Mouse (Mus musculus): ENCODE measurements around the gene Gabpb2. TPM values are rescaled to one million over a fixed set of nuclear protein-coding genes. Genes with fewer than 3 reads are reported as not detected.

The Gabpb2 gene
- total RNA-seq, 2 experiments from 2014 or later, result 12.7 to 13.2 TPM

DNA sequence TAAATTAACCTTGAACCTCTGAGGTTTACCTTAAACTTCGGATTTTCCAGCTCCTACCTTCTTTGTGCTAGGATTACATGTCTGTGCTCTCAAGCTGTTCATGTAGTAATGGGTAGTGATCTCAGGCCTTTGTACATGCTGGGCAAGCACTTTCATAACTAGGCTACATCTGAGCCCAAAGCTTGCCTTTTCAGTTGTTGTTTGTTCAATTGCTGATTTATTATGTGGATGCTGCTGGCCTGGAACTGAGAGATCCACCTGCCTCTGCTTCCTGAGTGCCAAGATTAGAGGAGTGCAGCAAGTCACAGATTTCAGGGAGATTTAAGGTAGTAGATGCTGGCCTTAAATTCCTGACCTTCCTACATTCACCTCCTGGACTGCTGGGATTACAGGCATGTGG lies 18.6 kb downstream of the Gabpb2 start:
- DNase-seq (ENCODE audit: low spot score in 2 of 2), result no peak

DNA sequence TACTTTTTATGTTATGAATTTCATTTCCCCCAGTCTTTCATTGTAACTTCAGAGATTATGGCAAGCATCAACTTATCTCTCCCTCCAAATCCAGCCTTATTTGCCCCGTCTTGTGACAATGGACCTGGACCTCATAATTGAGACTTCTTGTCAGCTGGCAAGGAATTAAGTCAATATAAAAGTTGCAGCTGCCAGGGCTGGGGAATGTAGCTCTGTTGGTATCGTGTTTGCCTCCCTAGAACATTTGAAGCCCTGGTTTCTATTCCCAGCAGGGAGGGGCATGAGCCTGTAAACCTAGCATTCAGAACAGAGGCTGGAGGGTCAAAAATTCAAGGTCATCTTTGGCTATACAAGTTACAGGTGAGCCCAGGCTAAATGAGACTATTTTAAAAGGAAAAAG lies 21.9 kb downstream of the Gabpb2 start:
- DNase-seq (ENCODE audit: low spot score in 2 of 2), result no peak

DNA sequence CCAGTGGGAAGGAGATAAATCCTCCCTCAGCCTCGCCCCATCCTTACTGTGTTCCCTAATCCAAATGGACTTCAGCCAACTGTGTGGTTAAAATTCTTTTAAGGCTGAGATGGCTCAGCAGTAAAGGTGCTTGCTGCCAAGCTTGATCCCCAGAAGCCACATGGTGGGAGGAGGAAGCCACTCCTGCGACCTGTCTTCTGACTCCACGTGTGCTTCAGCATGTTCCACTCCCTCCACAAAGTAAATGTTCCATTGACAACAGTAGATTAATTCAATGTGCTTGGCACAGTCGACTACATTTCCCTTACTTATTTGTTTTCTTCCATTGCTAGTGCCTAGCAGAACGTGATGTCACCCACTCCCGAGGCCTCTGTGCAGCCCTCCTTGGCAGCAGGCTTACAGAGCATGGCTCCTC lies 23.0 kb downstream of the Gabpb2 start:
- DNase-seq (ENCODE audit: low spot score in 2 of 2), result no peak

DNA sequence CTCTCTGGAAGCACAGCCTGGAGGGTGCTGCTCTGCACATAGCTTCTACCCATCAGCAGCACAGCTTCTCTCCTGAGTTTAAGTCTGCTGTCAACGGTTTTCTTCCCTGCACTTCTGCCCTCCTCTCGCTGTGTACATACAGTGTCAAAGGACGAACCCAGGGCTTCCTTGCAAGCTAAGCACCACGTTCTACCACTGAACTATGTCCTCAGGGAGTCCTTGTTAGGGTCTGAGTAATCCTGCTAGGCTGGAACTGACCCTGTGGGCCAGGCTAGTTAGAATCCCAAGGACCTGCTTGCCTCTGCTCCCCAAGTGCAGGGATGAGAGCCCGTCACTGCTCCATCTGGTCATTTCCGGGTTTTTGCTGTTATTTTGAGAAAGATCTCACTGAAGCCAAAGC lies 30.8 kb downstream of the Gabpb2 start:
- DNase-seq (ENCODE audit: low spot score in 2 of 2), result no peak

DNA sequence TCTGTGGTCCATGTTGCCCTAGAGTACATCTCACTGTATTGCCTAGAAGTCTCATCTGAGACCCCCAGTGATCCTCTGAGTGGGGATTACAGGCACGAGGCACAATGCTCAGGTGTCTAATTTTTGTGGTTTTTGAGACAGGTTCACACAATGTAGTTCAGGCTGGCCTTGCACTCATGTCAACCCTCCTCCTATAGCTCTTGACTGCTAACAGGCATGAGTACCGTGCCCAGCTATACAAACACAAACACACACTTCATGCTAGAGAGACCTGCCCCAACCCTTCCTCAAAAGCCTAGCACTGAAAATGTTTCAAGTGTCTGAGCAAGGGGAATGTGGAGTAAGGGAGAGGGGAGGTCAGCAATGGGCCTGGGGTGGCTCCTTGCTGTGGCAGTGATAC lies 31.6 kb downstream of the Gabpb2 start:
- no peak for DNase-seq (ENCODE audit: low spot score in 2 of 2)

DNA sequence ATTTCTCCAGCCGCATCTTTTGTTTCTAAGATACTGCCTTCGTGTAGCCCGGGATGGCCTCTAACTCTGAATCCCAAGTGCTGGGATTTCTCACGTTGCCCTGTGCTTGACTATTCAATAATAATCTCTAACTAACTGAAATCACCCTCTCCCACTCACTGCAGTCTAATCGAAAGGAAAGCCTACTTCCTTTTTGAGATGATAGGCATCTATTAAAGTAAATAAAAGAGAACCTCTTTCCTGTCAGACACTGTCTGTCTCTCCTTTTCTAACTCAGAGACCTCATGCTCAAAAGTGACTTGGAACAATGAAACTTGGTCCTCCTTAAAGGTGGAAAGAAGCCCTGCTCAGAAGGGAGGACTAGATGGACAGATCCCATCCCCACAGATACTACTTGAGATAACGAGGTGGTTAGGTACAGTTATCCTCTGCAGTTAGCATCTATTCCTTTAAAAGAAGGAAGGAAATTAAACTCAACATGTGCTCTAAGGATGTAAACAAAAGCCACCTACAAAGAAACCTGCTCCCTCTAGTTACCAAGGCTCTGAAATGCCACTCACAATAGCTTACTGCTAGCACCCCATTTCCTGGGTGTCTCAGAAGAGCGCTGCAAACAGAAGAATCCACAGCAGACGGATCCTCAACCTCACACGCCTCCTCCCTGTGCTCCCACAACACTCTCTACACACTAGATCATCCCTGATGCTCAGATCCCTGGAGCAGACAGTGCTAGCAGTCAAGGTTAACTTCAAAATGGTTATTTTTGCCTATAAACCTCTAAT lies 32.7 kb downstream of the Gabpb2 start:
- DNase-seq (ENCODE audit: low spot score in 2 of 2), result no peak

DNA sequence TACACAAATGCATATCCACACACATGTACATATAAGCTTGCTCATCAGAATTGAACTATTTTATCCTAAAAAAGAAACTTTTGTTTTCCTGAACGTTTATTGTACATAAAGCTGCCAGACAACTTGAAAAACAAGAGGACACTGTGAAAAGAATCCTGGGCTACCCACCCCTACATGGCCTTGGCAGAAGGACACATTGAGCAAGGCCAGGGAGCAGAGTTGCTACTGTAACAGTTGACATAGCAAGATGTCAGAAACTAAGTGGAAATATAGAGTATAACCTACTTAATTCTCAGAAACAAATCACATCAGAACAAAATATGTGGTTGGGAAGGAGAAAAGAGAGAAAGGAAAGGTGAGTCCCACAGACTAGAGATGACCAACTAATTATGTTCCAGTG lies 35.9 kb downstream of the Gabpb2 start:
- no peak for DNase-seq (ENCODE audit: low spot score in 2 of 2)

DNA sequence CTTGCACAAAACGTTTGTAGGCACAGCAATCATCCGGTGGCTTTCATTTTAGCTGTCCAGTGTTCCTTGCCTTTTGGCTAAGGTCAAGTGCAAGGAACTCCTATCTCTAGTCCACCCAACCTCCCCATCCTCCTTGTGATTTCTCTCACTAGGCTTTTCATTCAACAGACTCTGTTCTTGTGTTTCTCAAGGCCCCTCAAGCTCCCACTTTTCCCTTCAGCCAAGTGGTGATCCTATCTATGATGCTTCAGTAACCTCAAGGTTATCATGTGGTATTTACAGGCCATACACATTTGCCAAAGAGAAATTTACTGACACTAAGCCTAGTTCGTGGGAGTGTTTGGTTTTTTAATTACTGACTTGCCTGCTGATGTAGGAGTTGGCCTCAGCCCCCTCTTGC lies 37.8 kb downstream of the Gabpb2 start:
- DNase-seq (ENCODE audit: low spot score in 2 of 2), result no peak

DNA sequence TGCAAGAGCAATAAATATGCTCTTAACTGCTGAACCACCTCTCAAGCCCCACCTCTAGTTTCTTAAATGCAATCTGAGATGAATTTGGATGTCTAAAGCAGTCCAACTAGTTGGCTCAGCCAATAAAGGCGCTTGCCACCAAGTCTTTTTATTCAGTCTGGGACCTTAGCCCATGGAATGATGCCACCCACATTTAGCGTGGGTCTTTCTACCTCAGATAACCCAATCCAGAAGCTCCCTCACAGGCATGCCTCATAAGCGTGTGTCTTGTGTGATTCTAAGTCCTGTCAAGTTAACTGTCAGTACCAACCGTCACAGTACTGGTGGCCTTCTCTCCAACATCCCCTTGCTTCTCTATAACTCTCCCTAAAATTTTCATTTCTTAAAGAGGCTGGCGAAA lies 38.8 kb downstream of the Gabpb2 start:
- no peak for DNase-seq (ENCODE audit: low spot score in 2 of 2)

DNA sequence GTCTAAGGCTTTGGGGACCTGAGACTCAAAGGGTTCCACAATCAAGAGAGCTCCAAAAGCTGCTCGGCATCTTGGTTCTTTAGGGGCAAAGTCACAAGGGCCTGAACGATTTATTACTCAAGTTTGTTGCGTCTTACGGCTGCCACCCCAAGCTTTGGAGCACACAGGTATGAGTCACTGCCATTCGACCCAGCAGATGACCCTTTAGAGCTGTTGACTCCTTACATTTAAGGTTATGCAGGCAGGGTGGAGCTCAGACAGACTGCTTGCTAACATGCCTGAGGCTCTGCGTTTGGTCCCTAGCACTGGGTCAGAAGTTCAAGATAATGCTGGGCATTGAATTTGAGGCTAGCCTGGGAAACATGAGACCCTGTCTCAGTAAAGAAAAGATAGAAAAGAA lies 40.1 kb downstream of the Gabpb2 start:
- no peak for DNase-seq (ENCODE audit: low spot score in 2 of 2)

DNA sequence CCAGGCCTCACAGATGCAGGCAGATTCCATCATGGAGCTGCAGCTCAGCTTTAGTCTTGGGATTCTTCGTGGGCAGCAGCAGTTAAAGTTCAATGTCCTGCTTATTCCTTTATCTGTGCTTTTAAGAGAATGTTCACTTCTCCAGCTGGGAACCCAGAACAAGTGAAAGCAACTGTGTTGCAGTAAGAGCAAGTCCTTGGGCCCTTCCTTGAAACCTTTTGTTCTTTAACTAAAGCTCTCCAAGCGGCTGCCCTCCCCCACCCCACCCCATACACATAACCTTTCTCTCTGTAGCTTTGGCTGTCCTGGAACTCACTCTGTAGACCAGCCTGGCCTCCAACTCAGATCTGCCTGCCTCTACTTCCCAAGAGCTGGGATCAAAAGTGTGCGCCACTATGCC lies 41.2 kb downstream of the Gabpb2 start:
- no peak for DNase-seq (ENCODE audit: low spot score in 2 of 2)

DNA sequence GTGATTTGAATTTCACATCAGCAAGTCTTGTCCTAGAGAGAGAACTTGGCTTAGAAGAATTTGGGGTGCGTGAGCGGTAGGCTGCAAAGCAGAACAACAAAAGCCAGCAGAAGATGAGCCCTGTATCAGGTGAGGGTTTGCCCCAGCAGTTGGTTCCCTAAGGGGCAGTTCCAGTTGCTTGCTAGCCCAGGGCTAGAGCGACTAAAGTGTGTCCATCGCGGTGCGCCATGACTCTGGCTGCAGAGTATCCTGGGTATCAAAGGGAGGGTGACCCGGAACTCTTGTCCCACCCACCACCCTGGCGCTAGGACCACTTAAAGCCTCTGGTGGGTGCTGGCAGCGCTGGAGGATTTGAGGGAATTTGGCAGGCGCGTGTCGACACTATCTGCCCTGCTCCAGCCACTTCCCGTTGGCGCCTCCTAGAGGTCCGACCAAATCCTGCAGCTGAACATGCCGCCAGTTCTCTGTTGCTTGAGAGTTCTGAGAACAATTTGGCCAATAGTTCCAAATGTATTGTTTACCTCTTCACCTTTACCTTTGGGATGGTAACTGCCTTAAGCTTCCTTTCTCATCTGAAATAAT lies 43.6 kb downstream of the Gabpb2 start:
- peak; percentile 53 to 78 for DNase-seq (ENCODE audit: low spot score in 2 of 2)

DNA sequence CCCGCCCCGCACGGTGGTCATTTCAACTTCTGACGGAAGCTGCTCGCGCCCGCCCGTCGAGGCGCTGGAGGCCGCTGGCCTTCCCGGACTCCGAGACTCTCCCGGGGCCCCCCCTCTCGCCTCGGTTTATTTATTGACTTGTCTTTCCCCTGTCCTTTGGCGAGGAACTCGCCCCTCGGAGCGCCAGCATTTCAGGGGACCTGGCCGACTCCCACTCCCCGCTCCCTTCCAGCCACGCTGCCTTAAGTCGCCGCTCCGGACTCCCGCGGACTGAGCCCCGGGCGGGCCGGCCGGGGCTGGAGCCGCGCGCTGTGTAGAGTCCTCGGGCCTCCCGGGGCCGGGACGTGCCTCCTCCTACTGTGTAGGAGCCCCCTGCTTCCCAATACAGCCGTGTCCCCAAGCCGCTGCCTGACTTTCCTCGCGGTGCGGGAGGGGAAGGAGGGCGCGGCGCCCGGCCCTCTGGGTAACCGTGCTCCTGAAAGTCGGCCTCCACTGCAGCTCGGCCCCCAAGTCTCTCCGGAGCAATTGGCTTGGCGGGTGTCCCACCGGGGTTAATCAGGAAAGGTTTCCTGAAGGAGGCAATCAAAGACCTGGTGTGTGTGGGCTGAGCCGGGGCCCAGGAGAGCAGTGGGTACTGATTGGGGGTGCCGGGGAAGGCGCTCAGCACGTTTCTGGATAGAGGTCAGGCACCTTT lies 44.3 kb downstream of the Gabpb2 start:
- DNase-seq (ENCODE audit: low spot score in 2 of 2), result no peak

DNA sequence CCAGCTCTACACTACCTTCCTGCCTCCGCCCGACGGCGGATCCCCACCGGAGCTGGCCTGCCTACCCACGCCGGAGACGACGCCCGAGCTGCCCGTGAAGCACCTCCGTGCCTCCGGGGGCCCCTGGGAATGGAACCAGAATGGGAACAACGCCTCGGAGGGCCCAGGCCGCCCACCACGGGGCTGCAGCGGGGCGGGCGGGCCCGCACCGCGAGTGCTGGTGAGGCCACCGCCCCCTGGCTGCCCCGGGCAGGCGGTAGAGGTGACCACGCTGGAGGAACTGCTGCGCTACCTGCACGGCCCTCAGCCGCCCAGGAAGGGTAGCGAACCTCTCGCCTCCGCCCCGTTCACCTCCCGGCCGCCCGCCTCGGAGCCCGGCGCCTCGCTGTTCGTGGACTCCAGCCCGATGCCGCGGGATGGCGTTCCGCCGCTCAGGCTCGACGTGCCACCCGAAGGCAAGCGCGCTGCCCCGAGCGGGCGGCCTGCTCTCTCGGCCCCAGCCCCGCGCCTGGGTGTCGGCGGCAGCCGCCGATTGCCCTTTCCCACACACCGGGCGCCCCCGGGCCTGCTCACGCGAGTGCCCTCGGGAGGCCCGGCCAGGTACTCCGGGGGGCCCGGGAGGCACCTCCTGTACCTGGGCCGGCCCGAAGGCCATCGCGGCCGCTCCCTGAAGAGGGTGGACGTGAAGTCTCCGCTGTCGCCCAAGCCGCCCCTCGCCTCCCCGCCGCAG lies 45.0 kb downstream of the Gabpb2 start:
- no peak for DNase-seq (ENCODE audit: low spot score in 2 of 2)

DNA sequence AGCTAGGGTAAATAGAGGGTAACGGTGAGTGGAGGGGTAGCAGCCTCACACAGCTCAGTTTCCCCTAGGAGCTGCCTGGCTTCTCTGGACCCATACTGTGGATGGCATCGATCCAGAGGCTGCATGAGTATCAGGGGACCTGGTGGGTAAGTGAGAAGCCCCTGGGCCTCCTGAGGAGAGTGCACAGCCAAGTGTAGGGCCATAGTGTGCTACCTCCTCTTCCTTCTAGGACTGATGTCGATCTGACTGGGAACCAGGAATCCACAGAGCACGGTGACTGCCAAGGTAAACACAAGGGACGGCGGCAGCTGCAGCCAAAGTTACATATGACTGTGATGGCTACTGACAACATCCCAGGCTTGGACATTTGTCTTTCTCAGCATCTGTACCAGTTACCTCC lies 46.6 kb downstream of the Gabpb2 start:
- DNase-seq (ENCODE audit: low spot score in 2 of 2), result no peak

DNA sequence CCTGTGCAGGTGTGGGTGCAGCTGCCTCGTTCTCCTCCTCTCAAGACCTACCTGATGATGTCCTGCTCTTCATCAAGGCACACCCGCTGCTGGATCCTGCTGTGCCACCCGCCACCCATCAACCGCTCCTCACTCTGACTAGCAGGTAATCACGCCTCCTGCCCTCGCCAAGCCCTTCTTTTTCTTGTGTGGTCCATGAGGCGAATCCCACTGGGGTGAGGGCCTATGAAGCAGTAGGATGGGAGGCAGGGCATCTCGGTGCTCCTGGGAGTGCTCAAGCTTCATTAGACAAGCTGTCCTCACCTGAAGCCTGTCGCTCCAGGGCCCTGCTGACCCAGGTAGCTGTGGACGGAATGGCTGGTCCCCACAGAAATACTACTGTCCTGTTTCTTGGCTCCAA lies 47.7 kb downstream of the Gabpb2 start:
- DNase-seq (ENCODE audit: low spot score in 2 of 2), result no peak

DNA sequence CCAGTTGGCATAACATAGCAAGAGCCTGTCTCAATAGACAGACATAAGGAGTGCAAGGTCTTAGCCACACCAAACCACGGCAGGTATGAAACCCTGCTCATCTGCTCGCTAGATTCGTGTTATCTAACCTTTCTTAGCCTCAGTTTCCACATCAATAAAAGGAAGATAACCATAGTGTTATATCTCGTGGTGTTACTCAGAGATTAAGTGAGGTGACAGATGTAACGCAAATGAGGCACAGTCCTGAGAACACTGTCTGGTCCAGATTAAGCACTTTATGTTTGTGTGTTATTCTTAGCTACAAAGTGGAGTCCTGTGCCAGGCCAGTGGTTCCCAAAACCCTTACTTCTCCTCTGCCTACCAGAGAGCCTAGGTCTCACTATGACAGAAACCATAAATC lies 52.9 kb downstream of the Gabpb2 start:
- DNase-seq (ENCODE audit: low spot score in 2 of 2), result no peak

DNA sequence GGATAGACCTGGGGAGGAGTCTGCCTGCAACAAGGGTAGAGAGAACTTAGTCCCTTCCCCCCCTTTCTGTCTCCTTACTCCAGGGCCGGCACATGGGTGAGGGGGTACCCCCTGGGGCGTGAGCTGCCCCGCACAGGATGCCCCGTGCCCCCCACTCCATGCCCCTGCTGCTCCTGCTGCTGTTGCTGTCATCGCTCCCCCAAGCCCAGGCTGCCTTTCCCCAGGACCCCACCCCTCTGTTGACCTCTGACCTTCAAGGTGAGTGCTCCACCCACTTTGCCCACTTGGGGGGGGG lies 53.5 kb downstream of the Gabpb2 start:
- no peak for DNase-seq (ENCODE audit: low spot score in 2 of 2)

DNA sequence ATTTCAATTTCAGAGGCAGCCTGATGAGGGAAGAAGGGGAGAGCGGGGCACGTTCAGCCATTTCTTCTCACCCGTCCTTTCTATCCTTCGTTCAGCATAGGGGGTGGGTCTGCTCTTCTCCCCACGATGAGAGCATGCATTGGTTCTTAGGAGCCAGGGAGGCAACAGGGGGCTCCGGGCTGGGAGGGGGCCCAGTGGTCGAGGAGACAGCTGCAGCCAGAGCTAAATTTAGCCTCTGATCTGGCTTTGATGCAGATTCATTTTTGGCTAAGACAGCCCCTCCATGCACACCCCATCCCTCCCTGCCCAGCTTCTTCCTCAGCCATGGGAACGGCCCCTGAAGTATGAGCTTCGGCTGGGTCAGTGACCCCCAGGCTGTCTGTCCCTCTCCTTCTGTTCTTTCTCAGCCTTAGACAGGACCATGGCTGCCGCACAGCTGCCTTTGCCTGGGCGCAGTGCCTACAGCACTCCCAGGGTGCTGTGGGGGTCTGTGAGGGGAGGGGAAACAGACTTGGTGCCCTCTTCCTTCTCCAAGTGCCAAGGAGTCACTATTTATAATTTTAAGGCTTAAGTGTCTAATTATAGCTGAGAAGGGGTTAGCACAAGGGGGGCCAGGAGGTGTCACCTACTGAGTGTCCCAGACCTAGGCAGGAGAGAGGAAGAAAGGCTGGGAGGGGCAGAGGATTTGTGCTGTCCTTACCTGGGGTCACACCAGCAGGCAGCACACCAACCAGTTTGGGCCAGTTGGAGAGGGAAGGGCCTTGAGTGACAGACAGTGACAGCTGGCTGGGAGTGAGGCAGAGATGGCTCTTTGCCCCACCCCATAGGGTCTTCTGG lies 54.1 kb downstream of the Gabpb2 start:
- DNase-seq (ENCODE audit: low spot score in 2 of 2), result no peak

DNA sequence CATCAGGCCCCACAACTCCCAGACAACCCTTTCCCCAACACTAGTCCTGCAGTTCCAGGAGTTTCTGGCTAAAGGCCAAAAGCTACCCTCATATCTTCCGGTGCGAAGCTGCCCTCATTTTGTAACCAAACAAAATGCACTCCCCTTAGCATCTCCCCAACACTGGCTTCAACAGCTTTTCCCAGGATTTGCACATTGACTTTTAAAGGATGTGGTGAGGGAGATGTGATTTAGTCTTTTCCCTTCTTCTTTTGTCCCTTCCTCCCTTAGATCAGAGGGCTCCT lies 55.4 kb downstream of the Gabpb2 start:
- no peak for DNase-seq (ENCODE audit: low spot score in 2 of 2)

DNA sequence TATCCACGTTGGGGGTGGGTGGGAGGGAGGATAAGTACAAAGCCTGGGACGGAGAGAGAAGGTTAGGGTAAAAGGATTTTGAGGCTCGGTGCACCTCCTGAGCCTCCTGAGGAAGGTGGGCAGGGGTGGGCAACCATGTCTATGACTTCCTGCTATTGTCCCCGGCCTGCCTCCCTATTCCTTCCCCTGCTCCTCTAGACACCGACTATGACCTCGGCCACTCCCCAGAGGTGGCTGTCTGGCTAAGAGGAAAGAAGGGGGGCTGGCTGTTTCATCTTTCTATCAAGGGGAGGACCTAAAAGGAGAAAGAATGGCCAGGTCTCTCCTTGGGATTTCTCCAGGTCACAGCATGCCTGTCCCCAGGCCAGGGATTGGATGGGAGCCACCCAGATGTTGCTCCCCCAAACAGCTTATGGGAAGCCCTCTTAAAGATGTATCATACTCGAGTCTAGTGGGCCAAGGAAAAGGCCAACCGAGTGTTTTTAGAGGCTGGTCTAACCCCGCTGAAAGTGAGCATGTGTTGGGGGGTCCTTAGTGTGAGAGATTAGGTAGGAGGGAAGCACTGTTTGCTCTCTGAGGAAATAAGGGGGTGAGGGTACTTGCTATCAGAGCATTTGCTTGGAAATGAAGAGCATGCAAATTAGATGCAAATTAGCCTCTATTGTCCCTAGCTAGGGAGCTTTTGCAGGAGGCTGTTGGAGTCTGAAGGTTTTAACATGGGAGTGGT lies 55.9 kb downstream of the Gabpb2 start:
- DNase-seq (ENCODE audit: low spot score in 2 of 2), result no peak
